12 mouse cellular contexts compared by ENCODE assay signal in the genomic region with DNA sequence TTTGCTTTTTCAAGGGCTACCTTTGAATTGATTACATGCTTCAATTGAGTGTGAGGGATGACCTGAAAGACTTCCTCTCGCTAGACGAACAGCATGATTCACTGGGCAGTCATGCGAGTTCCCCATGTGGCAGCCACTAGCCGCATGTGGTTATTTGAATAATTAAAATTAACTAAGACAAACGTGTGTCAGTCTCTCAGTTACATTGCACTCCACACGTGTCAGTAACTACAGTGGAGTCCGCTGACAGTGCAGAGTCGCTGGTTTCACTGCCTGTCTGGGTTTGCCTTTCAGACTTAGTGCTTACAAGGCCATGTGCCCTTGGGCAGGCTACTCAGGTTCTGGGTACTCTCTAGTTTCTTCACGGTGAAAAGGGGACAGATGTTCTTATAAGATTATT. TPM values are rescaled to one million over a fixed set of nuclear protein-coding genes. Genes with fewer than 3 reads are reported as not detected.
A peak's percentile ranks its signal among the peaks of the same experiment; 100 is the strongest.
DNase-seq lines count a peak whose midpoint lies in the region; ATAC-seq and TF ChIP-seq lines count a peak whose summit lies in the region.
"Had no signal": no experiment of that assay in that cellular context is flagged by ENCODE, and none has a peak within 500 bp of the region (broad histone marks: within the 10 kb centered on the region; RNA-seq: fewer than 3 reads in every experiment).

No protein-coding gene starts in this region.

- no peak overlapping the region for H3K9ac ChIP-seq in embryonic facial prominence, embryonic 11.5 days (replicated peaks; ENCODE audit: low read length)
- H3K9ac ChIP-seq in lung, embryonic 16.5 days (ENCODE audit: low read length): no peak overlapping the region
- no peak overlapping the region for H3K9ac ChIP-seq in CH12.LX (ENCODE audit: insufficient read depth, low read depth)
- H3K9ac ChIP-seq: neural tube, embryonic 15.5 days had no signal

- peak; percentile 39; the same call in 1 of the 2 replicates for TF ChIP-seq EP300 in CH12.LX (IDR thresholded peaks at IDR 0.05; ENCODE audit: low read length)

- no peaks in the 10 kb centered on the region; the same call in 1 of the 2 replicates for H3K36me3 ChIP-seq in embryonic facial prominence, embryonic 11.5 days (replicated peaks; ENCODE audit: control insufficient read depth, insufficient read depth, low read depth, low read length)
- H3K36me3 ChIP-seq in embryonic facial prominence, embryonic 10.5 days (replicated peaks): peaks cover 14% of the 10 kb centered on the region
- H3K36me3 ChIP-seq in lung, embryonic 16.5 days (ENCODE audit: control insufficient read depth, insufficient read depth, low read length): peaks cover 3% of the 10 kb centered on the region; the same call in 1 of the 2 replicates
- H3K36me3 ChIP-seq in CH12.LX (replicated peaks in 1 of 2; ENCODE audit: control insufficient read depth in 1 of 2, insufficient read depth in 1 of 2, low read length in 1 of 2): peaks cover 0 to 6% of the 10 kb centered on the region in 2 experiments
- H3K36me3 ChIP-seq: neural tube, embryonic 15.5 days had no signal

- no peak for TF ChIP-seq RAD21 in CH12.LX (IDR thresholded peaks at IDR 0.05; ENCODE audit: low read depth, low read length)

- dilution Hi-C loops in CH12.LX (cut with MboI; ENCODE audit: extremely low pct_ligation_motif_present, extremely low pct_unique_long_range_greater_than_20kb, low sequenced_read_pairs): no loop called here

- H3K79me2 ChIP-seq in CH12.LX (replicated peaks; ENCODE audit: control insufficient read depth, extremely low read depth, insufficient read depth, poor library complexity, severe bottlenecking): no peaks in the 10 kb centered on the region

- 0 out of 2 replicates have a peak, but pooled peaks cover 2% of the 10 kb centered on the region for H3K4me1 ChIP-seq in embryonic facial prominence, embryonic 11.5 days (ENCODE audit: control insufficient read depth, insufficient read depth, low read length)
- peaks cover 29% of the 10 kb centered on the region for H3K4me1 ChIP-seq in embryonic facial prominence, embryonic 10.5 days
- H3K4me1 ChIP-seq in lung, embryonic 16.5 days (replicated peaks; ENCODE audit: control insufficient read depth, insufficient read depth, low read length): peaks cover 23% of the 10 kb centered on the region
- H3K4me1 ChIP-seq in lung, adult 2 months (ENCODE audit: control insufficient read depth, insufficient read depth, low read length): peaks cover 4% of the 10 kb centered on the region
- H3K4me1 ChIP-seq in CH12.LX (ENCODE audit: control insufficient read depth in 1 of 2, insufficient read depth in 2 of 2): peaks cover 16 to 52% of the 10 kb centered on the region in 2 experiments

- no peak for TF ChIP-seq POLR2A in lung, adult 2 months (IDR thresholded peaks at IDR 0.05; ENCODE audit: borderline replicate concordance, extremely low read depth, low read depth, low read length)
- no peak for TF ChIP-seq POLR2A in CH12.LX (IDR thresholded peaks at IDR 0.05; ENCODE audit: low read depth, low read length)

- DNase-seq in embryonic facial prominence, embryonic 11.5 days (ENCODE audit: low spot score): peak; percentile 41
- no peak for DNase-seq in embryonic facial prominence, embryonic 10.5 days (ENCODE audit: low spot score)
- no peak for DNase-seq in lung, adult 2 months
- DNase-seq in CH12.LX (ENCODE audit: extremely low read depth): peak; percentile 73
- DNase-seq in gastrocnemius, postnatal 4 days (ENCODE audit: low spot score in 2 of 2): no peak
- no peak for DNase-seq in cerebellum, postnatal 25 days
- DNase-seq: lung, postnatal 36 days; thymus, postnatal 4 days had no signal

- ATAC-seq in embryonic facial prominence, embryonic 11.5 days (replicated peaks; ENCODE audit: insufficient number of reproducible peaks, low FRiP score, low TSS enrichment, low read depth): no peak
- peak; percentile 62 for ATAC-seq in lung, embryonic 16.5 days (ENCODE audit: low read depth)
- ATAC-seq in neutrophil, adult 5-6 weeks (ENCODE audit: extremely low read depth, insufficient number of reproducible peaks, low FRiP score, poor library complexity, severe bottlenecking): peak; percentile 83
- ATAC-seq: CD4-positive, CD25-positive, alpha-beta regulatory T cell, adult 4 months had no signal

- H3K4me3 ChIP-seq in embryonic facial prominence, embryonic 11.5 days (ENCODE audit: low read depth, low read length): no peak overlapping the region
- H3K4me3 ChIP-seq in embryonic facial prominence, embryonic 10.5 days: no peak overlapping the region
- no peak overlapping the region for H3K4me3 ChIP-seq in lung, embryonic 16.5 days (ENCODE audit: low read length)
- H3K4me3 ChIP-seq in lung, adult 2 months (replicated peaks; ENCODE audit: extremely low read depth, low read depth, low read length): no peak overlapping the region
- H3K4me3 ChIP-seq in CH12.LX (replicated peaks in 1 of 3; ENCODE audit: low read depth in 2 of 3, low read length in 2 of 3, poor library complexity in 1 of 3): no peak overlapping the region
- H3K4me3 ChIP-seq: neural tube, embryonic 15.5 days had no signal

- WGBS in embryonic facial prominence, embryonic 11.5 days: 51% methylated on average over 9 of the region's 9 CpGs
- WGBS in embryonic facial prominence, embryonic 10.5 days: 62% methylated on average over 9 of the region's 9 CpGs
- WGBS in lung, embryonic 16.5 days: 46% methylated on average over 9 of the region's 9 CpGs
- WGBS in lung, adult 2 months: 45% methylated on average over 9 of the region's 9 CpGs

- H3K27ac ChIP-seq in embryonic facial prominence, embryonic 11.5 days (replicated peaks; ENCODE audit: low read depth, low read length): no peak overlapping the region
- H3K27ac ChIP-seq in embryonic facial prominence, embryonic 10.5 days (replicated peaks): no peak overlapping the region
- H3K27ac ChIP-seq in lung, embryonic 16.5 days (ENCODE audit: low read length): peak overlapping the region; percentile 0; the same call in 1 of the 2 replicates
- H3K27ac ChIP-seq in CH12.LX (ENCODE audit: insufficient read depth, low read depth): no peak overlapping the region
- H3K27ac ChIP-seq: neural tube, embryonic 15.5 days had no signal

- no peaks in the 10 kb centered on the region for H3K27me3 ChIP-seq in embryonic facial prominence, embryonic 11.5 days (ENCODE audit: control insufficient read depth, insufficient read depth, low read length)
- no peaks in the 10 kb centered on the region for H3K27me3 ChIP-seq in embryonic facial prominence, embryonic 10.5 days (replicated peaks; ENCODE audit: low read depth, poor library complexity, severe bottlenecking)
- H3K27me3 ChIP-seq in lung, embryonic 16.5 days (ENCODE audit: control insufficient read depth, insufficient read depth, low read depth, low read length): no peaks in the 10 kb centered on the region
- no peaks in the 10 kb centered on the region for H3K27me3 ChIP-seq in CH12.LX (replicated peaks)
- H3K27me3 ChIP-seq: neural tube, embryonic 15.5 days had no signal

- in situ Hi-C loops in CH12.LX (cut with MboI; ENCODE audit: low pct_ligation_motif_present, low pct_unique_long_range_greater_than_20kb, low sequenced_read_pairs): no loop called here

- H3K9me3 ChIP-seq in embryonic facial prominence, embryonic 11.5 days (replicated peaks; ENCODE audit: control insufficient read depth, low read length): no peaks in the 10 kb centered on the region
- H3K9me3 ChIP-seq in embryonic facial prominence, embryonic 10.5 days: no peaks in the 10 kb centered on the region
- H3K9me3 ChIP-seq in lung, embryonic 16.5 days (ENCODE audit: control insufficient read depth, low read length): no peaks in the 10 kb centered on the region
- no peaks in the 10 kb centered on the region for H3K9me3 ChIP-seq in CH12.LX (replicated peaks; ENCODE audit: low read length)
- H3K9me3 ChIP-seq: neural tube, embryonic 15.5 days had no signal

- no peak overlapping the region for H3K4me2 ChIP-seq in embryonic facial prominence, embryonic 11.5 days (ENCODE audit: low read depth, low read length)
- no peak overlapping the region for H3K4me2 ChIP-seq in lung, embryonic 16.5 days (ENCODE audit: low read depth, low read length)
- peak overlapping the region; percentile 81 for H3K4me2 ChIP-seq in CH12.LX (ENCODE audit: insufficient read depth, low read depth, poor library complexity, severe bottlenecking)
- H3K4me2 ChIP-seq: neural tube, embryonic 15.5 days had no signal

- TF ChIP-seq CTCF in lung, adult 2 months (IDR thresholded peaks at IDR 0.05; ENCODE audit: insufficient read depth, low read length): no peak
- TF ChIP-seq CTCF in CH12.LX (conservative IDR thresholded peaks at IDR 0.05 in 1 of 2, IDR thresholded peaks at IDR 0.05 in 1 of 2; ENCODE audit: low read depth in 2 of 2, low read length in 2 of 2): no peak

TF ChIP-seq in CH12.LX, 34 proteins besides CTCF, POLR2A, EP300 and RAD21 (continues in another document):
- TF ChIP-seq ELF1 (IDR thresholded peaks at IDR 0.05; ENCODE audit: low read depth, low read length) (no peak), MYC (IDR thresholded peaks at IDR 0.05; ENCODE audit: low read depth, low read length) (peak; percentile 96), ETS1 (conservative IDR thresholded peaks at IDR 0.05; ENCODE audit: low read depth, low read length) (peak; percentile 91), POLR2AphosphoS2 (IDR thresholded peaks at IDR 0.05; ENCODE audit: low read depth, low read length) (no peak), TBP (conservative IDR thresholded peaks at IDR 0.05; ENCODE audit: low read depth, low read length) (no peak), BHLHE40 (IDR thresholded peaks at IDR 0.05; ENCODE audit: low read depth, low read length) (peak; percentile 97), MAFK (IDR thresholded peaks at IDR 0.05; ENCODE audit: insufficient replicate concordance, low read length) (0 out of 2 replicates have a peak, but pooled peaks have one; percentile 20), USF2 (conservative IDR thresholded peaks at IDR 0.05; ENCODE audit: low read depth, low read length) (no peak), MAX (IDR thresholded peaks at IDR 0.05; ENCODE audit: low read length) (peak; percentile 93), CHD1 (IDR thresholded peaks at IDR 0.05; ENCODE audit: low read depth, low read length) (no peak), SIN3A (IDR thresholded peaks at IDR 0.05; ENCODE audit: low read length) (0 out of 2 replicates have a peak, but pooled peaks have one; percentile 29), JUN (IDR thresholded peaks at IDR 0.05; ENCODE audit: insufficient read depth, low read depth, low read length) (no peak)

RNA-seq across cellular contexts. Expression of a gene that starts 37.2 kb away (rescaled TPM):
- polyA plus RNA-seq in embryonic facial prominence, embryonic 11.5 days (2014; fragmentation: Nextera tagmentation; extraction: Ambion mirVana): 11.4 and 12.7 TPM in 2 replicates
- polyA plus RNA-seq in embryonic facial prominence, embryonic 10.5 days (2016; fragmentation: Nextera tagmentation; extraction: Ambion mirVana): 9.4 and 11.6 TPM in 2 replicates
- 9.5 and 10.2 TPM in 2 replicates for polyA plus RNA-seq in lung, embryonic 16.5 days (2015; fragmentation: Nextera tagmentation; extraction: Ambion mirVana)
- 7.9 and 19.9 TPM in 2 replicates for polyA plus RNA-seq in lung, adult 2 months (2012; rRNA removed)
- total RNA-seq in CH12.LX (2012; rRNA removed) (4.2 and 4.6 TPM in 2 replicates), CH12.LX (2014; rRNA removed) (4.1 and 4.3 TPM in 2 replicates)
- polyA plus RNA-seq in CH12.LX (2012; ENCODE audit: insufficient read length, low read depth): 12.1 and 14.2 TPM in 2 replicates
- 29.2 and 31.7 TPM in 2 replicates for total RNA-seq in neutrophil, adult 5-6 weeks (2017)
- 10 to 100 TPM; 11.6 to 14.8 TPM for total RNA-seq in gastrocnemius, postnatal 4 days (2021)

Comparison
In these comparisons a context has a peak if more than half of its experiments do, and no peak if none do; other contexts are left out.
1. DNase-seq: peak in embryonic facial prominence, embryonic 11.5 days (single experiment) and CH12.LX (single experiment); none in embryonic facial prominence, embryonic 10.5 days (single experiment), lung, adult 2 months (single experiment), gastrocnemius, postnatal 4 days (0 of 2) and cerebellum, postnatal 25 days (0 of 2).